Mouse (Mus musculus) heart, postnatal 0 days (tissue): ENCODE data around the gene Tshz2. TPM values are rescaled to one million over a fixed set of nuclear protein-coding genes. Genes with fewer than 3 reads are reported as not detected.
A peak's percentile ranks its signal among the peaks of the same experiment; 100 is the strongest.

ENCODE experiments used
- ATAC-seq: fragments of 200-750 bp; cut with Nextera tagmentation; 2 replicates; pipeline ENCODE4 v1.8.0; 2017; ENCODE audit warnings: low read depth, moderate number of reproducible peaks, moderate library complexity; ENCODE audit not compliant: insufficient read depth
- DNase-seq: peaks from one replicate; pipeline ENCODE4 v3.0.0-alpha.2; 2016; ENCODE audit warnings: low spot score
- H3K27ac ChIP-seq: fragments of 300-500 bp; sonication (generic); 2 replicates; pipeline ENCODE4 v1.5.1; 2014; ENCODE audit warnings: low read depth, mild to moderate bottlenecking
- H3K27me3 ChIP-seq: fragments of 300-500 bp; sonication (generic); 2 replicates; pipeline ENCODE4 v1.6.1; 2014; ENCODE audit warnings: low read length, mixed read lengths; ENCODE audit not compliant: control insufficient read depth, insufficient read depth
- H3K36me3 ChIP-seq: fragments of 300-500 bp; sonication (generic); replicated peaks from 2 replicates; pipeline ENCODE4 v1.6.1; 2014; ENCODE audit warnings: low read length, mixed read lengths; ENCODE audit not compliant: control insufficient read depth, insufficient read depth
- H3K4me1 ChIP-seq: fragments of 300-500 bp; sonication (generic); 2 replicates; pipeline ENCODE4 v1.6.1; 2014; ENCODE audit warnings: antibody characterized with exemption; ENCODE audit not compliant: control insufficient read depth, insufficient read depth
- H3K4me2 ChIP-seq: fragments of 300-500 bp; sonication (generic); 2 replicates; pipeline ENCODE4 v1.6.1; 2014; ENCODE audit warnings: low read depth, mild to moderate bottlenecking, low read length, moderate library complexity
- H3K4me3 ChIP-seq: fragments of 300-500 bp; sonication (generic); 2 replicates; pipeline ENCODE4 v1.5.1; 2014; ENCODE audit warnings: low read depth, low read length
- H3K9ac ChIP-seq: fragments of 300-500 bp; sonication (generic); replicated peaks from 2 replicates; pipeline ENCODE4 v1.6.1; 2014; ENCODE audit warnings: low read depth, low read length, mixed read lengths
- H3K9me3 ChIP-seq: fragments of 300-500 bp; sonication (generic); replicated peaks from 2 replicates; pipeline ENCODE4 v1.6.1; 2016; ENCODE audit warnings: low read length; ENCODE audit not compliant: control insufficient read depth
- CTCF ChIP-seq: IDR thresholded peaks from 2 replicates; pipeline ENCODE4 v1.5.1; 2016; ENCODE audit warnings: antibody characterized with exemption, control low read depth, low read depth
- EP300 ChIP-seq: IDR thresholded peaks from 2 replicates; pipeline ENCODE4 v1.6.1; 2016; ENCODE audit warnings: antibody characterized with exemption, low read depth
- WGBS: fragments of 180-500 bp; shearing (Covaris S2); extraction: QIAGEN DNeasy Blood & Tissue Kit; methylation state at CpG from one replicate; pipeline ENCODE4 v1.1.7; 2014; 5-methylcytosine and 5-hydroxymethylcytosine counted together
- polyA plus RNA-seq: library from polyadenylated mRNA; unstranded; fragments of >200 nt; fragmentation: Nextera tagmentation; extraction: Ambion mirVana; gene quantifications from 2 replicates; pipeline ENCODE4 v1.2.1, GENCODE M21; 2015
- total RNA-seq: library from RNA; depleted of rRNA; stranded (reverse); fragments of >200 nt; gene quantifications from 2 replicates; pipeline ENCODE4 v1.2.3, GENCODE M21; 2014; ENCODE audit warnings: low replicate concordance

Gene Tshz2
- total and polyA plus RNA-seq, 2 experiments from 2014 or later: 2.8 to 7.8 TPM

DNA sequence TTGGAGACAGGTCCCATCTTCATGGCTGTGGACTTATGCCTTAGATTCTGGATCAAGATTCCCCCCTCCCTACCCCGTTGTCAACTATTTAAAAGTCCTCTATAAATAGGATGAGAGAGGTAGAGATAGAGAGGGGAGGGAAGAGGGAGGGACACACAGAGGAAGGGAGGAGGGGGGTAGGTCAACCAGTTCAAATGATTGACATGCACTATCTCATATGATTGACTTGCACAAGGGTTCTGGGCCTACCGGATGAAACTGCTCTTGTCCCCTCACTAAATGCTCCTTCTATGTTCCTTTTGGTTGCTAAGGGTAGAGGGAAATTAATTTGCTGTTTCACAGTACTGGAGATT lies 150.8 kb downstream of the Tshz2 start:
- WGBS: 10% methylated on average over 2 of the region's 2 CpGs
- no peak for ATAC-seq
- TF ChIP-seq CTCF: no peak
- TF ChIP-seq EP300: no peak

GRCm38 (mm10) chr2:169787381-169787780 lies 154.6 kb downstream of the Tshz2 start:
- Histone ChIP-seq H3K9me3 (no peaks in the 10 kb centered on the region), H3K4me2 (no peak overlapping the region), H3K4me1 (peaks cover 16% of the 10 kb centered on the region), H3K27me3 (no peaks in the 10 kb centered on the region), H3K27ac (no peak overlapping the region), H3K4me3 (no peak overlapping the region), H3K36me3 (no peaks in the 10 kb centered on the region), H3K9ac (no peak overlapping the region)
- no peak for TF ChIP-seq CTCF
- no peak for ATAC-seq
- no peak for DNase-seq
- 66% methylated on average over 5 of the region's 5 CpGs for WGBS

More for the DNA sequence above, 150.8 kb downstream of the Tshz2 start:
- H3K36me3 ChIP-seq: no peaks in the 10 kb centered on the region
- H3K9ac ChIP-seq: no peak overlapping the region
- DNase-seq: no peak
- no peaks in the 10 kb centered on the region for H3K27me3 ChIP-seq
- H3K9me3 ChIP-seq: no peaks in the 10 kb centered on the region
- H3K27ac ChIP-seq: no peak overlapping the region
- peaks cover 11% of the 10 kb centered on the region for H3K4me1 ChIP-seq
- no peak overlapping the region for H3K4me3 ChIP-seq
- no peak overlapping the region for H3K4me2 ChIP-seq

DNA sequence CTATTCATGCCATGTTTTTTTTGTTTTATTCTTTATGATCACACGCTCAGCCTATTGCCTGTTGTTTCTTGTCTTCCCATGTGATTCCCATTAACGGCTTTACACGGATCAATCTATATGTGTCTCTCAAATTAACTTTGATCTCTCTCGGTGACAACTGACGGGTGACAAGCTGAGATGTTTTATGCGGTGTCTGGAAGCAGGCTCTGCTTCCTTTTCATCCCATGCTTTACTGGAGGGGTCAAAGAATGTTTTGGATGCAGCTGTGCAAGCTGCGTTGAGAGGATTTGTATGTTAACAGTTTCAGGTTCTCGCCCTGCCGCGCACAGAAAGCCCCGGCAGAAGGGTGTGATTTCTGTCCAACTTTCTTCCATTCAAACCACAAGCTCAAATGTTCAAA lies 155.1 kb downstream of the Tshz2 start:
- no peaks in the 10 kb centered on the region for H3K27me3 ChIP-seq
- no peaks in the 10 kb centered on the region for H3K36me3 ChIP-seq
- H3K9ac ChIP-seq: no peak overlapping the region
- no peak for DNase-seq
- no peaks in the 10 kb centered on the region for H3K9me3 ChIP-seq
- H3K4me3 ChIP-seq: no peak overlapping the region
- no peak for ATAC-seq
- peaks cover 16% of the 10 kb centered on the region for H3K4me1 ChIP-seq
- WGBS: 61% methylated on average over 11 of the region's 11 CpGs
- no peak overlapping the region for H3K27ac ChIP-seq
- TF ChIP-seq EP300 (no peak), CTCF (no peak)
- H3K4me2 ChIP-seq: no peak overlapping the region

DNA sequence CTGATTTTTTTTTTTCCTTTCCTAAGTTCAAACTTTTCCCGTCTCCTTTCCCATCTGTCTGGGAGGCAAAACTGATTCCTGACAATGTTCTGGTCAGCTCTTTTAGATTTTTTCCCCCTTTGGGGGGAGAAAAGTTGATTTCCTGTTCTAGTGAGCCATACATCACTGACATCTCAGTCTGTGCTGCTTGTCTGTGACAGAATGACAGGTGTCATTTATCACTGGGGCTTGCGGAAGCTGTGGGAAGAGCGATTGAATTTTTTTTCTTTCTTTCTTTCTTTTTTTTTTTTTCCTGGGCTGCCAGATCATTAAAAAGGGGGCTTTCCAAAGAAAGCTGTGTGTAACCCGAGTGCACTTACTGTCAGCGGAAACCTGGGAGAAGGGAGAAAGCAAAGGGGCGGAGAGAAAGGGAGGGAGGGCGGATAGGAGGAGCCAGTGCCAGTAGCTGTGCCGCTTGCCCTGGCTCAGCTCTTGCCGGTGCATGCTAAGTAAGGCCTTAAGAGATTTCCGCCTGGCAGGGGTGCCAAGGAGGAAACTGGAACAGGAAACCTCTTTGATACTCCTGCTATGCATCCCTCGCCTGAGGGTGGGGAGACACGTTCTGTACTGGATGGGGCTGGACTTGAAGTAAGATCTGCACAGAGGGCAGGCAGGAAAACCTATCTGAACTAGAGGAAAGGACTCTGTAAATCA lies 157.8 kb downstream of the Tshz2 start:
- TF ChIP-seq EP300 (no peak), CTCF (no peak)
- DNase-seq (peak; percentile 78), ATAC-seq (peak; percentile 86)
- Histone ChIP-seq H3K27me3 (no peaks in the 10 kb centered on the region), H3K9ac (peak overlapping the region; percentile 12; the same call in 1 of the 2 replicates), H3K9me3 (no peaks in the 10 kb centered on the region), H3K4me3 (peak overlapping the region; percentile 32), H3K4me2 (peak overlapping the region; percentile 49), H3K36me3 (no peaks in the 10 kb centered on the region), H3K4me1 (peaks cover 10% of the 10 kb centered on the region), H3K27ac (peak overlapping the region; percentile 40)
- 3% methylated on average over 12 of the region's 12 CpGs for WGBS

DNA sequence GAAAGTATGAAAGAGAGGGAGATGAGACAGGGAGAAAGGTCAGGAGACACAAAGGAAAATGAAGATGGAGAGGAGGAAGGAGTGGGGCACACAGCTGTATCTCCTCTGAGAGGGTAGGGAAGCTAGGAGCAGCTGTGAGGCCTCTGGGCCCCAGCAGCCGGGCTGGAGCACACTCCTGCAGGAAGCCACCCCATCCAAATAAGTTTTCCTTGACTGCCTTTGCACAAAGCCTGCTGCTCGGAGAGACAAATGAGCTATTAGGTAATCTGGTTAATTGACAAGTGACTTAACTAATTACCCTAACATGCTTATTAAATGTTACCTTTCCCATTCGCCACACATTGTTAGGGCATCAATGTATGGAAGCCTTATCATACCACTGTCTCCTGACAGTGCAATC lies 159.9 kb downstream of the Tshz2 start:
- Histone ChIP-seq H3K27me3 (no peaks in the 10 kb centered on the region), H3K9ac (no peak overlapping the region), H3K4me3 (no peak overlapping the region), H3K4me1 (0 out of 2 replicates have a peak, but pooled peaks cover 5% of the 10 kb centered on the region), H3K9me3 (no peaks in the 10 kb centered on the region), H3K36me3 (no peaks in the 10 kb centered on the region), H3K27ac (no peak overlapping the region), H3K4me2 (no peak overlapping the region)
- TF ChIP-seq EP300 (no peak), CTCF (no peak)
- ATAC-seq (no peak), DNase-seq (no peak)
- 62% methylated on average over 3 of the region's 3 CpGs for WGBS

DNA sequence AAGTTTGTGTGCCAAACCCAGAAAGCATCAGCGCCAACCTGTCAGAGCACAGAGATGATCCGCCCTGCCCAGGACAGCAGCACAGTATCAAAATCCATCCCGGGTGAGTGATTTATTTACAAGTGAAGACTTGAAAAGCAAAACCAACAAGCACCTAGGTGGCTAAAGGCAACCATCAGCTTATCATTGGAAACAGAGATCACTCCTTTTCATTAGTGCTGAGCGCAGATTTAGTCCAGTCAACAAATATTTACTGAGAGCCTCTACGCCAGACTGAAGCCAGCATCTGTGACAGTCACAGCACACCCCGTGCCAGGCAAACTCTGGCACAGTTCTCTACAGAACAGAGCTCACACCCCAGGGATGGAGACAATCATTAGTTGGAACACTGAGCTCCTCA lies 169.4 kb downstream of the Tshz2 start:
- Histone ChIP-seq H3K4me2 (no peak overlapping the region), H3K36me3 (no peaks in the 10 kb centered on the region), H3K4me1 (no peaks in the 10 kb centered on the region), H3K27ac (no peak overlapping the region), H3K9ac (no peak overlapping the region), H3K9me3 (no peaks in the 10 kb centered on the region), H3K27me3 (no peaks in the 10 kb centered on the region), H3K4me3 (no peak overlapping the region)
- TF ChIP-seq EP300 (no peak), CTCF (no peak)
- WGBS: 89% methylated on average over 6 of the region's 6 CpGs
- no peak for ATAC-seq
- no peak for DNase-seq
